In genomic region chr1:70316128-70316765, GRCm38 (mm10) we compare ENCODE assay signal across 18 mouse cellular contexts.
DNase-seq lines count a peak whose midpoint lies in the region; ATAC-seq and TF ChIP-seq lines count a peak whose summit lies in the region.
"Had no signal": no experiment of that assay in that cellular context is flagged by ENCODE, and none has a peak within 500 bp of the region (broad histone marks: within the 10 kb centered on the region; RNA-seq: fewer than 3 reads in every experiment).

No protein-coding gene starts in this region.

- H3K4me2 ChIP-seq in midbrain, embryonic 14.5 days (ENCODE audit: low read length), result peak overlapping the region; percentile 36
- H3K4me2 ChIP-seq in midbrain, embryonic 11.5 days, result no peak overlapping the region
- no peak overlapping the region for H3K4me2 ChIP-seq in hindbrain, postnatal 0 days (ENCODE audit: low read depth, low read length)
- H3K4me2 ChIP-seq: kidney, embryonic 15.5 days had no signal

- H3K9me3 ChIP-seq in midbrain, embryonic 14.5 days (ENCODE audit: control insufficient read depth, low read length), result no peaks in the 10 kb centered on the region
- H3K9me3 ChIP-seq in midbrain, embryonic 11.5 days (ENCODE audit: control insufficient read depth, low read length), result no peaks in the 10 kb centered on the region
- no peaks in the 10 kb centered on the region for H3K9me3 ChIP-seq in hindbrain, postnatal 0 days (ENCODE audit: low read length)
- H3K9me3 ChIP-seq: kidney, embryonic 15.5 days had no signal

- 63% methylated on average over 13 of the region's 13 CpGs for WGBS in midbrain, embryonic 14.5 days
- 88% methylated on average over 13 of the region's 13 CpGs for WGBS in midbrain, embryonic 11.5 days
- WGBS in hindbrain, postnatal 0 days, result 63% methylated on average over 13 of the region's 13 CpGs

- ATAC-seq in frontal cortex, adult (ENCODE audit: low TSS enrichment), result peak; percentile 96
- ATAC-seq in midbrain, embryonic 14.5 days (ENCODE audit: low FRiP score, low TSS enrichment), result no peak
- no peak for ATAC-seq in midbrain, embryonic 11.5 days (ENCODE audit: low FRiP score)
- 0 out of 2 replicates have a peak, but pooled peaks have one; percentile 32 for ATAC-seq in hindbrain, postnatal 0 days
- ATAC-seq: inflammation-experienced regulatory T-cells, adult 6 months; liver, postnatal 0 days had no signal

- H3K4me3 ChIP-seq in midbrain, embryonic 14.5 days (replicated peaks; ENCODE audit: low read depth, low read length), result no peak overlapping the region
- no peak overlapping the region for H3K4me3 ChIP-seq in midbrain, embryonic 11.5 days (ENCODE audit: low read depth, low read length)
- H3K4me3 ChIP-seq in hindbrain, postnatal 0 days (ENCODE audit: low read length), result no peak overlapping the region
- H3K4me3 ChIP-seq: erythroblast, embryonic 14.5 days; kidney, embryonic 15.5 days had no signal

- no peaks in the 10 kb centered on the region for H3K36me3 ChIP-seq in midbrain, embryonic 14.5 days (ENCODE audit: control insufficient read depth, insufficient read depth, low read length)
- H3K36me3 ChIP-seq in midbrain, embryonic 11.5 days (ENCODE audit: control insufficient read depth, insufficient read depth, low read length), result no peaks in the 10 kb centered on the region
- no peaks in the 10 kb centered on the region for H3K36me3 ChIP-seq in hindbrain, postnatal 0 days (ENCODE audit: insufficient read depth, low read length)
- H3K36me3 ChIP-seq: kidney, embryonic 15.5 days had no signal

- TF ChIP-seq CTCF in hindbrain, postnatal 0 days (IDR thresholded peaks at IDR 0.05; ENCODE audit: low read depth), result no peak

- H3K27ac ChIP-seq in midbrain, embryonic 14.5 days (replicated peaks; ENCODE audit: low read depth, low read length), result peak overlapping the region; percentile 49; the same call in 1 of the 2 replicates
- no peak overlapping the region for H3K27ac ChIP-seq in midbrain, embryonic 11.5 days (ENCODE audit: low read depth, low read length)
- H3K27ac ChIP-seq in hindbrain, postnatal 0 days, result no peak overlapping the region
- H3K27ac ChIP-seq: kidney, embryonic 15.5 days had no signal

- no peaks in the 10 kb centered on the region for H3K27me3 ChIP-seq in midbrain, embryonic 14.5 days (ENCODE audit: control insufficient read depth, insufficient read depth, low read length)
- H3K27me3 ChIP-seq in midbrain, embryonic 11.5 days (ENCODE audit: control insufficient read depth, insufficient read depth, low read length), result no peaks in the 10 kb centered on the region
- no peaks in the 10 kb centered on the region for H3K27me3 ChIP-seq in hindbrain, postnatal 0 days (ENCODE audit: insufficient read depth, low read length)
- H3K27me3 ChIP-seq: CH12.LX; kidney, embryonic 15.5 days had no signal

- H3K9ac ChIP-seq in midbrain, embryonic 14.5 days (replicated peaks; ENCODE audit: low read length), result no peak overlapping the region
- H3K9ac ChIP-seq in midbrain, embryonic 11.5 days (ENCODE audit: low read length), result no peak overlapping the region
- H3K9ac ChIP-seq in hindbrain, postnatal 0 days (replicated peaks; ENCODE audit: low read length), result no peak overlapping the region
- H3K9ac ChIP-seq: kidney, embryonic 15.5 days; liver, postnatal 0 days had no signal

- no peak for DNase-seq in frontal cortex, postnatal 10 days (ENCODE audit: low spot score in 2 of 2)
- DNase-seq in midbrain, embryonic 14.5 days, result peak; percentile 50
- DNase-seq in midbrain, embryonic 11.5 days (ENCODE audit: low spot score, missing footprints), result no peak
- peak; percentile 4 for DNase-seq in hindbrain, postnatal 0 days (ENCODE audit: low spot score)
- DNase-seq in right cerebral cortex, postnatal 36 days (ENCODE audit: low spot score in 2 of 2), result peak; percentile 4 to 5
- no peak for DNase-seq in kidney, adult 18-20 months
- DNase-seq: adrenal gland, adult 8-10 months; cerebellum, adult 11-12 months; cerebellum, postnatal 25 days; gastrocnemius, postnatal 25 days; liver; liver, postnatal 0 days; thymus, postnatal 36 days had no signal

- H3K4me1 ChIP-seq in midbrain, embryonic 14.5 days (ENCODE audit: control insufficient read depth, insufficient read depth, low read length), result 0 out of 2 replicates have a peak, but pooled peaks cover 5% of the 10 kb centered on the region
- no peaks in the 10 kb centered on the region for H3K4me1 ChIP-seq in midbrain, embryonic 11.5 days (ENCODE audit: control insufficient read depth, insufficient read depth, low read length)
- H3K4me1 ChIP-seq in hindbrain, postnatal 0 days (ENCODE audit: insufficient read depth, low read length), result no peaks in the 10 kb centered on the region
- H3K4me1 ChIP-seq: kidney, embryonic 15.5 days had no signal

Comparison
In these comparisons a context has a peak if more than half of its experiments do, and no peak if none do; other contexts are left out.
1. DNase-seq: peak in midbrain, embryonic 14.5 days (single experiment), hindbrain, postnatal 0 days (single experiment) and right cerebral cortex, postnatal 36 days (2 of 2); none in frontal cortex, postnatal 10 days (0 of 2), midbrain, embryonic 11.5 days (single experiment) and kidney, adult 18-20 months (single experiment).
2. ATAC-seq: peak in frontal cortex, adult (single experiment) and hindbrain, postnatal 0 days (single experiment); none in midbrain, embryonic 14.5 days (single experiment) and midbrain, embryonic 11.5 days (single experiment).